Mouse (Mus musculus) thymus, adult 2 months (tissue): ENCODE measurements around the gene Cd300ld4.

ENCODE experiments used
- CTCF ChIP-seq: fragments of 200-500 bp; IDR thresholded peaks from 2 replicates; pipeline ENCODE4 v1.5.1; 2012; ENCODE audit warnings: mild to moderate bottlenecking, control low read depth, low read length, moderate library complexity, borderline replicate concordance; ENCODE audit not compliant: control insufficient read depth, poor library complexity, insufficient read depth; ENCODE audit errors: extremely low read depth
- POLR2A ChIP-seq: fragments of 200-500 bp; IDR thresholded peaks from 2 replicates; pipeline ENCODE4 v1.6.1; 2012; ENCODE audit warnings: mild to moderate bottlenecking, low read length, control low read depth, moderate library complexity; ENCODE audit not compliant: control insufficient read depth, poor library complexity, insufficient read depth; ENCODE audit errors: extremely low read depth

- TF ChIP-seq POLR2A (no peak), CTCF (no peak)
Measured at GRCm38 (mm10) chr11:115071631-115072294, 45.0 kb upstream of the Cd300ld4 start.
